8 mouse cellular contexts compared by ENCODE assay signal in genomic region chr17:52182706-52183105, GRCm38 (mm10).
DNase-seq lines count a peak whose midpoint lies in the region; ATAC-seq lines count a peak whose summit lies in the region.

No protein-coding gene starts in this region.

- no peak for ATAC-seq in hindbrain, embryonic 11.5 days (ENCODE audit: low FRiP score)
- no peak for ATAC-seq in hindbrain, embryonic 16.5 days
- peak; percentile 93 for ATAC-seq in granulocyte monocyte progenitor cell, adult 5-6 weeks (replicated peaks; ENCODE audit: poor library complexity, severe bottlenecking)
- peak; percentile 63 for ATAC-seq in monocyte, adult 5-6 weeks (replicated peaks; ENCODE audit: insufficient number of reproducible peaks, low FRiP score, low TSS enrichment, poor library complexity, severe bottlenecking)

- H3K27me3 ChIP-seq in hindbrain, embryonic 11.5 days (ENCODE audit: control insufficient read depth, insufficient read depth, low read length), result no peaks in the 10 kb centered on the region
- H3K27me3 ChIP-seq in hindbrain, embryonic 16.5 days (replicated peaks; ENCODE audit: control insufficient read depth, insufficient read depth, low read length), result no peaks in the 10 kb centered on the region

- H3K4me3 ChIP-seq in hindbrain, embryonic 11.5 days (ENCODE audit: low read depth, low read length), result no peak overlapping the region
- no peak overlapping the region for H3K4me3 ChIP-seq in hindbrain, embryonic 16.5 days (ENCODE audit: low read length)

- no peak overlapping the region for H3K27ac ChIP-seq in hindbrain, embryonic 11.5 days (ENCODE audit: low read depth, low read length)
- H3K27ac ChIP-seq in hindbrain, embryonic 16.5 days (ENCODE audit: low read depth, low read length), result no peak overlapping the region

- H3K4me1 ChIP-seq in hindbrain, embryonic 11.5 days (replicated peaks; ENCODE audit: control insufficient read depth, insufficient read depth, low read length), result no peaks in the 10 kb centered on the region
- H3K4me1 ChIP-seq in hindbrain, embryonic 16.5 days (ENCODE audit: control insufficient read depth, insufficient read depth, low read depth, low read length), result no peaks in the 10 kb centered on the region

- no peak overlapping the region for H3K4me2 ChIP-seq in hindbrain, embryonic 11.5 days (replicated peaks; ENCODE audit: low read depth, low read length)
- H3K4me2 ChIP-seq in hindbrain, embryonic 16.5 days (ENCODE audit: low read length), result no peak overlapping the region

- H3K36me3 ChIP-seq in hindbrain, embryonic 11.5 days (ENCODE audit: control insufficient read depth, insufficient read depth, low read length), result no peaks in the 10 kb centered on the region
- no peaks in the 10 kb centered on the region for H3K36me3 ChIP-seq in hindbrain, embryonic 16.5 days (ENCODE audit: control insufficient read depth, insufficient read depth, low read length)

- H3K9me3 ChIP-seq in hindbrain, embryonic 11.5 days (ENCODE audit: control insufficient read depth, low read length), result no peaks in the 10 kb centered on the region
- H3K9me3 ChIP-seq in hindbrain, embryonic 16.5 days (ENCODE audit: control insufficient read depth, low read length), result 0 out of 2 replicates have a peak, but pooled peaks cover 5% of the 10 kb centered on the region

- peak; percentile 48 for DNase-seq in hindbrain, embryonic 11.5 days (ENCODE audit: low spot score)
- peak; percentile 80 for DNase-seq in CD4-positive helper T cell, adult 2 months (ENCODE audit: low read depth, low spot score)
- DNase-seq in T-cell, adult 2 months (ENCODE audit: low spot score), result peak; percentile 80
- peak; percentile 70 to 71 for DNase-seq in thymus, postnatal 36 days
- no peak for DNase-seq in heart, adult 9 months (ENCODE audit: low spot score in 2 of 2)

- 43% methylated on average over 3 of the region's 3 CpGs for WGBS in hindbrain, embryonic 11.5 days
- 37% methylated on average over 3 of the region's 3 CpGs for WGBS in hindbrain, embryonic 16.5 days

- H3K9ac ChIP-seq in hindbrain, embryonic 11.5 days (ENCODE audit: low read depth, low read length), result no peak overlapping the region
- no peak overlapping the region for H3K9ac ChIP-seq in hindbrain, embryonic 16.5 days (ENCODE audit: low read depth, low read length)

Comparison
In these comparisons a context has a peak if more than half of its experiments do, and no peak if none do; other contexts are left out.
1. ATAC-seq: peak in granulocyte monocyte progenitor cell, adult 5-6 weeks (single experiment) and monocyte, adult 5-6 weeks (single experiment); none in hindbrain, embryonic 11.5 days (single experiment) and hindbrain, embryonic 16.5 days (single experiment).
2. DNase-seq: peak in hindbrain, embryonic 11.5 days (single experiment), CD4-positive helper T cell, adult 2 months (single experiment), T-cell, adult 2 months (single experiment) and thymus, postnatal 36 days (2 of 2); none in heart, adult 9 months (0 of 2).